Mouse (Mus musculus) colon, adult 2 months (tissue): ENCODE data around the gene Vmn1r39. TPM values are rescaled to one million over a fixed set of nuclear protein-coding genes. Genes with fewer than 3 reads are reported as not detected.

ENCODE experiments used
- polyA plus RNA-seq: library from polyadenylated mRNA; depleted of rRNA; stranded (reverse); fragments of >200 nt; gene quantifications from 2 replicates; pipeline ENCODE4 v1.2.3, GENCODE M21; 2012; rRNA removed

Vmn1r39 gene
- polyA plus RNA-seq, result not detected in 2 replicates

GRCm38 (mm10) chr6:66810509-66810908 is at the start of gene Vmn1r39:
TSS of gene Vmn1r39 (minus strand) at chr6:66810609.

GRCm38 (mm10) chr6:66782527-66782926 is 27.9 kb downstream of the Vmn1r39 start, which contains the start of gene Vmn1r38:
TSS of gene Vmn1r38 (minus strand) at chr6:66782627.

Other genes with a start within 250 kb of the Vmn1r39 start
- gene Vmn1r33, start 192.3 kb downstream of the Vmn1r39 start, polyA plus RNA-seq, result not detected in 2 replicates
- gene Vmn1r34, start 166.7 kb downstream of the Vmn1r39 start, polyA plus RNA-seq, result not detected in 2 replicates
- not detected in 2 replicates for gene Vmn1r35, start 124.7 kb downstream of the Vmn1r39 start, polyA plus RNA-seq
- gene Vmn1r36, start 91.4 kb downstream of the Vmn1r39 start, polyA plus RNA-seq, result not detected in 2 replicates
- gene Vmn1r37, start 81.2 kb downstream of the Vmn1r39 start, polyA plus RNA-seq, result not detected in 2 replicates
- not detected in 2 replicates for gene Vmn1r38, start 28.0 kb downstream of the Vmn1r39 start, polyA plus RNA-seq
- 38.0 and 38.2 TPM in 2 replicates for gene Gng12, start 85.8 kb upstream of the Vmn1r39 start, polyA plus RNA-seq
- 126 and 134 TPM in 2 replicates for gene Gadd45a, start 226.8 kb upstream of the Vmn1r39 start, polyA plus RNA-seq